Mouse (Mus musculus): ENCODE measurements at regions not wholly inside any gene's neighbourhood (a gene's known extent, or its start where the extent isn't known, plus 50 kb on each side); places are given as distances from the start of the nearest gene placed in this dataset.

- in situ Hi-C loops (cut with MboI, MseI), result no loop called here
Observed at GRCm38 (mm10) chr11:24783470-24783869, 705.6 kb downstream of the Bcl11a start.

GRCm38 (mm10) chr11:24789120-24789519 is 711.3 kb downstream of the Bcl11a start:
- in situ Hi-C loops (cut with MboI, MseI), result no loop called here

- in situ Hi-C loops (cut with MboI, MseI), result no loop called here
Observed at GRCm38 (mm10) chr11:24795510-24796211, 717.8 kb downstream of the Bcl11a start.

- in situ Hi-C loops (cut with MboI, MseI), result no loop called here
Observed at GRCm38 (mm10) chr11:24804623-24805023, 726.8 kb downstream of the Bcl11a start.

- in situ Hi-C loops (cut with MboI, MseI), result no loop called here
Observed at GRCm38 (mm10) chr11:24829578-24830401, 751.9 kb downstream of the Bcl11a start.

- in situ Hi-C loops (cut with MboI, MseI), result no loop called here
Observed at GRCm38 (mm10) chr11:24830484-24830883, 752.6 kb downstream of the Bcl11a start.

GRCm38 (mm10) chr11:24843839-24844738 is 766.2 kb downstream of the Bcl11a start:
- in situ Hi-C loops (cut with MboI, MseI), result no loop called here

GRCm38 (mm10) chr11:24856991-24857390 is 779.1 kb downstream of the Bcl11a start:
- in situ Hi-C loops (cut with MboI, MseI), result no loop called here

- in situ Hi-C loops (cut with MboI, MseI), result loop anchor here in 1 of 2 experiments (10.0 kb wide), 1 partner anchor 950 kb away; no protein-coding TSS in a partner anchor
Observed at GRCm38 (mm10) chr11:24864637-24865036, 786.8 kb downstream of the Bcl11a start.

GRCm38 (mm10) chr11:24865067-24865796 is 787.4 kb downstream of the Bcl11a start:
- in situ Hi-C loops (cut with MboI, MseI), result loop anchor here in 1 of 2 experiments (10.0 kb wide), 1 partner anchor 950 kb away; no protein-coding TSS in a partner anchor
